Mouse (Mus musculus) bone marrow macrophage, adult 2 months (primary cell): ENCODE measurements around the gene Rccd1.

ENCODE experiments used
- CTCF ChIP-seq: IDR thresholded peaks from 2 replicates; pipeline ENCODE4 v1.5.1; 2012; ENCODE audit warnings: low read depth, mild to moderate bottlenecking, low read length, moderate library complexity
- POLR2A ChIP-seq: IDR thresholded peaks from 2 replicates; pipeline ENCODE4 v1.6.1; 2012; ENCODE audit warnings: mild to moderate bottlenecking, low read depth, low read length, borderline replicate concordance

- TF ChIP-seq POLR2A: no peak
- no peak for TF ChIP-seq CTCF
Measured at GRCm38 (mm10) chr7:80301522-80301921, 22.7 kb downstream of the Rccd1 start.
